Mouse (Mus musculus) liver, postnatal 0 days (tissue): ENCODE measurements around the gene Rbfox2.

Experiments used
- CTCF ChIP-seq: sonication (generic); IDR thresholded peaks from 2 replicates; pipeline ENCODE4 v1.5.1; 2016; ENCODE audit warnings: antibody characterized with exemption, low read depth
- EP300 ChIP-seq: IDR thresholded peaks from 2 replicates; pipeline ENCODE4 v1.6.1; 2016; ENCODE audit warnings: antibody characterized with exemption, low read depth, mild to moderate bottlenecking

- TF ChIP-seq CTCF, result no peak
- TF ChIP-seq EP300, result peak; percentile 51
Measured at GRCm38 (mm10) chr15:77203255-77203981, 103.4 kb downstream of the Rbfox2 start.
